Mouse (Mus musculus): ENCODE measurements at regions not wholly inside any gene's neighbourhood (a gene's known extent, or its start where the extent isn't known, plus 50 kb on each side); places are given as distances from the start of the nearest gene placed in this dataset.

- 79% methylated on average over 2 of the region's 2 CpGs for WGBS
- DNase-seq (ENCODE audit: low spot score): no peak
- no peak overlapping the region for H3K27ac ChIP-seq (ENCODE audit: low read depth)
- no peak for TF ChIP-seq EP300 (IDR thresholded peaks at IDR 0.05; ENCODE audit: low read depth)
- TF ChIP-seq CTCF (IDR thresholded peaks at IDR 0.05; ENCODE audit: low read depth): no peak
- no peak overlapping the region for H3K9ac ChIP-seq (replicated peaks; ENCODE audit: low read depth, low read length)
- H3K36me3 ChIP-seq (replicated peaks; ENCODE audit: control insufficient read depth, insufficient read depth, low read length): no peaks in the 10 kb centered on the region
- peaks cover 14% of the 10 kb centered on the region; the same call in 1 of the 2 replicates for H3K4me1 ChIP-seq (ENCODE audit: control insufficient read depth, insufficient read depth)
- no peak overlapping the region for H3K4me3 ChIP-seq (ENCODE audit: low read depth, low read length)
- no peak overlapping the region for H3K4me2 ChIP-seq (ENCODE audit: low read depth, low read length)
- no peaks in the 10 kb centered on the region for H3K27me3 ChIP-seq (ENCODE audit: control insufficient read depth, insufficient read depth, low read length)
- ATAC-seq (ENCODE audit: insufficient read depth, low read depth): no peak
- H3K9me3 ChIP-seq (replicated peaks; ENCODE audit: control insufficient read depth, low read length): no peaks in the 10 kb centered on the region
Observed at GRCm38 (mm10) chr9:23535872-23536271, 313.0 kb downstream of the Bmper start.

- 18% methylated on average over 5 of the region's 5 CpGs for WGBS
- Histone ChIP-seq H3K9me3 (replicated peaks; ENCODE audit: control insufficient read depth, low read length) (no peaks in the 10 kb centered on the region), H3K4me3 (ENCODE audit: low read depth, low read length) (no peak overlapping the region), H3K27me3 (ENCODE audit: control insufficient read depth, insufficient read depth, low read length) (no peaks in the 10 kb centered on the region), H3K4me2 (ENCODE audit: low read depth, low read length) (no peak overlapping the region), H3K4me1 (ENCODE audit: control insufficient read depth, insufficient read depth) (peaks cover 14% of the 10 kb centered on the region; the same call in 1 of the 2 replicates), H3K27ac (ENCODE audit: low read depth) (no peak overlapping the region), H3K36me3 (replicated peaks; ENCODE audit: control insufficient read depth, insufficient read depth, low read length) (no peaks in the 10 kb centered on the region), H3K9ac (replicated peaks; ENCODE audit: low read depth, low read length) (no peak overlapping the region)
- ATAC-seq (ENCODE audit: insufficient read depth, low read depth) (no peak), DNase-seq (ENCODE audit: low spot score) (no peak)
- no peak for TF ChIP-seq CTCF (IDR thresholded peaks at IDR 0.05; ENCODE audit: low read depth)
Observed at GRCm38 (mm10) chr9:23538051-23538450, 315.2 kb downstream of the Bmper start.

GRCm38 (mm10) chr9:23551692-23552091, 328.8 kb downstream of the Bmper start:
- H3K9ac ChIP-seq (replicated peaks; ENCODE audit: low read depth, low read length): no peak overlapping the region
- no peaks in the 10 kb centered on the region for H3K9me3 ChIP-seq (replicated peaks; ENCODE audit: control insufficient read depth, low read length)
- H3K27ac ChIP-seq (ENCODE audit: low read depth): no peak overlapping the region
- H3K4me3 ChIP-seq (ENCODE audit: low read depth, low read length): no peak overlapping the region
- H3K4me2 ChIP-seq (ENCODE audit: low read depth, low read length): no peak overlapping the region
- H3K36me3 ChIP-seq (replicated peaks; ENCODE audit: control insufficient read depth, insufficient read depth, low read length): no peaks in the 10 kb centered on the region
- no peak for TF ChIP-seq CTCF (IDR thresholded peaks at IDR 0.05; ENCODE audit: low read depth)
- TF ChIP-seq EP300 (IDR thresholded peaks at IDR 0.05; ENCODE audit: low read depth): no peak
- 79% methylated on average over 2 of the region's 2 CpGs for WGBS
- no peaks in the 10 kb centered on the region for H3K4me1 ChIP-seq (ENCODE audit: control insufficient read depth, insufficient read depth)
- ATAC-seq (ENCODE audit: insufficient read depth, low read depth): no peak
- no peaks in the 10 kb centered on the region for H3K27me3 ChIP-seq (ENCODE audit: control insufficient read depth, insufficient read depth, low read length)
- no peak for DNase-seq (ENCODE audit: low spot score)

- TF ChIP-seq EP300 (IDR thresholded peaks at IDR 0.05; ENCODE audit: low read depth) (no peak), CTCF (IDR thresholded peaks at IDR 0.05; ENCODE audit: low read depth) (no peak)
- Histone ChIP-seq H3K27ac (ENCODE audit: low read depth) (no peak overlapping the region), H3K9me3 (replicated peaks; ENCODE audit: control insufficient read depth, low read length) (no peaks in the 10 kb centered on the region), H3K36me3 (replicated peaks; ENCODE audit: control insufficient read depth, insufficient read depth, low read length) (no peaks in the 10 kb centered on the region), H3K9ac (replicated peaks; ENCODE audit: low read depth, low read length) (no peak overlapping the region), H3K4me3 (ENCODE audit: low read depth, low read length) (no peak overlapping the region), H3K4me2 (ENCODE audit: low read depth, low read length) (no peak overlapping the region), H3K4me1 (ENCODE audit: control insufficient read depth, insufficient read depth) (no peaks in the 10 kb centered on the region), H3K27me3 (ENCODE audit: control insufficient read depth, insufficient read depth, low read length) (no peaks in the 10 kb centered on the region)
- ATAC-seq (ENCODE audit: insufficient read depth, low read depth) (no peak), DNase-seq (ENCODE audit: low spot score) (no peak)
- 62% methylated on average over 1 of the region's 1 CpGs for WGBS
Observed at GRCm38 (mm10) chr9:23553766-23554165, 330.9 kb downstream of the Bmper start.

GRCm38 (mm10) chr9:23557601-23558000, 334.7 kb downstream of the Bmper start:
- H3K9me3 ChIP-seq (replicated peaks; ENCODE audit: control insufficient read depth, low read length): no peaks in the 10 kb centered on the region
- ATAC-seq (ENCODE audit: insufficient read depth, low read depth): no peak
- H3K36me3 ChIP-seq (replicated peaks; ENCODE audit: control insufficient read depth, insufficient read depth, low read length): no peaks in the 10 kb centered on the region
- no peak overlapping the region for H3K4me3 ChIP-seq (ENCODE audit: low read depth, low read length)
- WGBS: 84% methylated on average over 3 of the region's 3 CpGs
- no peaks in the 10 kb centered on the region for H3K27me3 ChIP-seq (ENCODE audit: control insufficient read depth, insufficient read depth, low read length)
- no peak for TF ChIP-seq EP300 (IDR thresholded peaks at IDR 0.05; ENCODE audit: low read depth)
- no peak for TF ChIP-seq CTCF (IDR thresholded peaks at IDR 0.05; ENCODE audit: low read depth)
- H3K9ac ChIP-seq (replicated peaks; ENCODE audit: low read depth, low read length): no peak overlapping the region
- no peak for DNase-seq (ENCODE audit: low spot score)
- H3K27ac ChIP-seq (ENCODE audit: low read depth): no peak overlapping the region
- no peaks in the 10 kb centered on the region for H3K4me1 ChIP-seq (ENCODE audit: control insufficient read depth, insufficient read depth)
- no peak overlapping the region for H3K4me2 ChIP-seq (ENCODE audit: low read depth, low read length)

- TF ChIP-seq EP300 (IDR thresholded peaks at IDR 0.05; ENCODE audit: low read depth) (no peak), CTCF (IDR thresholded peaks at IDR 0.05; ENCODE audit: low read depth) (no peak)
- no peak for DNase-seq (ENCODE audit: low spot score)
- H3K4me1 ChIP-seq (ENCODE audit: control insufficient read depth, insufficient read depth): no peaks in the 10 kb centered on the region
- no peak overlapping the region for H3K27ac ChIP-seq (ENCODE audit: low read depth)
- H3K27me3 ChIP-seq (ENCODE audit: control insufficient read depth, insufficient read depth, low read length): no peaks in the 10 kb centered on the region
- ATAC-seq (ENCODE audit: insufficient read depth, low read depth): no peak
- H3K4me2 ChIP-seq (ENCODE audit: low read depth, low read length): no peak overlapping the region
- WGBS: 64% methylated on average over 3 of the region's 3 CpGs
- H3K9ac ChIP-seq (replicated peaks; ENCODE audit: low read depth, low read length): no peak overlapping the region
- no peaks in the 10 kb centered on the region for H3K9me3 ChIP-seq (replicated peaks; ENCODE audit: control insufficient read depth, low read length)
- H3K4me3 ChIP-seq (ENCODE audit: low read depth, low read length): no peak overlapping the region
- no peaks in the 10 kb centered on the region for H3K36me3 ChIP-seq (replicated peaks; ENCODE audit: control insufficient read depth, insufficient read depth, low read length)
Observed at GRCm38 (mm10) chr9:23561924-23562323, 339.0 kb downstream of the Bmper start.
